18 mouse cellular contexts compared by ENCODE assay signal in the genomic region with DNA sequence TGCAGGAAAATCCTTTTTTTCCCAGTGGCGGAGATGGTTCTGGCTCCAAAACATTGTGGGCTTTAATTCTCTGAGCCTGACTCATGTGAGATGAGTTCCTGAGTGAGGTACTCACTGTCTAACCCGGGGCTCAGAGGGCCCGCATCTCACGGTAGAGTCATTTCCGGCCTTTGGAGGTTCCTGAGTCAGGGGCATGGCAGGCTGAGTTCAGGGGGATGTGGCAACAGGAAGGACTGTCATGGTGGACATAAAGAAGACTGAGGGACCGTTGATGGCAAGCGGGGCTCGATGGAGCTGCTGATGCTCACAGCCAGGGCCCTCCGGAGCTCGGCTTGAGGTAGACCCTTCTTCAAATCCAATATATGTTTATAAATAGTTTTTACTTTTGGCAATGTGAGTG.
"Had no signal": no experiment of that assay in that cellular context is flagged by ENCODE, and none has a peak within 500 bp of the region (broad histone marks: within the 10 kb centered on the region; RNA-seq: fewer than 3 reads in every experiment).

No protein-coding gene starts in this region.

- H3K27me3 ChIP-seq: liver, embryonic 13.5 days; liver, embryonic 15.5 days; lung, embryonic 15.5 days; midbrain, embryonic 12.5 days; midbrain, embryonic 15.5 days; neural tube, embryonic 12.5 days; stomach, embryonic 15.5 days had no signal

- ATAC-seq: liver, postnatal 0 days; lung, postnatal 0 days; midbrain, embryonic 15.5 days had no signal

- H3K9ac ChIP-seq: liver, embryonic 13.5 days; liver, embryonic 15.5 days; liver, postnatal 0 days; lung, embryonic 15.5 days; midbrain, embryonic 12.5 days; midbrain, embryonic 15.5 days; neural tube, embryonic 12.5 days; stomach, embryonic 15.5 days had no signal

- H3K9me3 ChIP-seq: liver, embryonic 13.5 days; liver, embryonic 15.5 days; lung, embryonic 15.5 days; megakaryocyte, embryonic 14.5 days; midbrain, embryonic 12.5 days; midbrain, embryonic 15.5 days; neural tube, embryonic 12.5 days; stomach, embryonic 15.5 days had no signal

- H3K4me3 ChIP-seq: liver, embryonic 13.5 days; liver, embryonic 15.5 days; lung, embryonic 15.5 days; megakaryocyte, embryonic 14.5 days; midbrain, embryonic 12.5 days; midbrain, embryonic 15.5 days; neural tube, embryonic 12.5 days; stomach, embryonic 15.5 days had no signal

- H3K27ac ChIP-seq: liver, embryonic 13.5 days; liver, embryonic 15.5 days; lung, embryonic 15.5 days; macrophage; midbrain, embryonic 12.5 days; midbrain, embryonic 15.5 days; neural tube, embryonic 12.5 days; stomach, embryonic 15.5 days; stomach, postnatal 0 days had no signal

- H3K4me1 ChIP-seq: liver, embryonic 13.5 days; liver, embryonic 15.5 days; lung, embryonic 15.5 days; midbrain, embryonic 15.5 days; neural tube, embryonic 12.5 days; stomach, embryonic 15.5 days had no signal

- H3K36me3 ChIP-seq: liver, embryonic 13.5 days; liver, embryonic 15.5 days; lung, embryonic 15.5 days; midbrain, embryonic 12.5 days; midbrain, embryonic 15.5 days; neural tube, embryonic 12.5 days; stomach, embryonic 15.5 days had no signal

- DNase-seq: liver, embryonic 13.5 days; liver, postnatal 0 days; lung, adult 2 months; lung, postnatal 14 days; lung, postnatal 36 days; right cerebral cortex, postnatal 14 days; thymus, adult 2 months; thymus, postnatal 25 days had no signal

- H3K4me2 ChIP-seq: liver, embryonic 13.5 days; liver, embryonic 15.5 days; lung, embryonic 15.5 days; midbrain, embryonic 12.5 days; midbrain, embryonic 15.5 days; neural tube, embryonic 12.5 days; stomach, embryonic 15.5 days had no signal
